Mouse (Mus musculus) kidney, postnatal 4 days (tissue): ENCODE measurements around the gene Olig1.

Experiments
- DNase-seq, 2 experiments: peaks; one replicate each; pipeline ENCODE4 v3.0.0; 2021; ENCODE audit warnings: mixed read lengths in 2 of 2

The Olig1 gene

GRCm38 (mm10) chr16:91312921-91313320 is 43.3 kb downstream of the Olig1 start:
- no peak for DNase-seq

- peak; percentile 78 to 82 for DNase-seq
Measured at GRCm38 (mm10) chr16:91314114-91314775, 44.7 kb downstream of the Olig1 start.

DNA sequence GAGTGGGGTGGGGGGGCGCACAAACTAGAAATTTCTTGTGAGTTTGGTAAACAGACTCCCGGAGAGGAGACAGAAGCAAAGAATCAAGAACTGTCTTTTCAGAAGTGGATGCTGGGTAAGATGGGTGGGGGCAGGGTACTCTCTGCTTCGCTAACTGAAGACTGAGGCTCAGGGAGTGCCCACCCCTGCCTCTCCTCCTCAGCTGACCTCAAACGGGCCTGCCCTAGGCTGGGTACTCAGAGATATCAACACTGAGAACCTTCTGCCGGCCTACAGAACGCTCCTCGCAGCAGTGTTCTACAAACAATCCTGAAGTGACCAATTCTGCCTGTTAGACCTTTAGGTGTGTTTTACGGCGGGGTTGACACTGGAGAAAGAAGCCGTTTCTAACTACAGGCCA is 50.6 kb downstream of the Olig1 start:
- no peak for DNase-seq

DNA sequence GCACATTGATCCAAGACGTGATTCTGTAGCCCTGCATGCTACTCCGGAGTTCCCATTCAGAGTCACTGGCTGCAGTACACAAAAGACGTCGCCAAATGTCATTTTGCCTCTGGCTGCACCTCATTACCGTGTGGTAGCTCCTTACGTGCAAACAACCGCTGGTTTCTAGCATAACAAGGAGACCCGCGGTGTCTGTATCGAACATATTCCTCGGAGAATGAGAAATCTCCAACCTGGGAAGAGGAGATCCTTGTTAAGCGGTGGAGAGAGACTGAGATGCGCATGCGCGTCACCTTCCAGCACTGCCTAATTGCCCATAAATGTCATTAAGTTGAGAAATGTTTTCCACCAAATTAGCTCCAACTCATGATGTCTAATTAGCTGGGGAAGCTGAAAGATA is 51.0 kb downstream of the Olig1 start:
- DNase-seq, result no peak
